Mouse (Mus musculus): ENCODE results near the gene Lama2. TPM values are rescaled to one million over a fixed set of nuclear protein-coding genes. Genes with fewer than 3 reads are reported as not detected.
A peak's percentile ranks its signal among the peaks of the same experiment; 100 is the strongest.

Lama2 gene
- total RNA-seq, 1 experiment from 2014 or later: 45.6 TPM

DNA sequence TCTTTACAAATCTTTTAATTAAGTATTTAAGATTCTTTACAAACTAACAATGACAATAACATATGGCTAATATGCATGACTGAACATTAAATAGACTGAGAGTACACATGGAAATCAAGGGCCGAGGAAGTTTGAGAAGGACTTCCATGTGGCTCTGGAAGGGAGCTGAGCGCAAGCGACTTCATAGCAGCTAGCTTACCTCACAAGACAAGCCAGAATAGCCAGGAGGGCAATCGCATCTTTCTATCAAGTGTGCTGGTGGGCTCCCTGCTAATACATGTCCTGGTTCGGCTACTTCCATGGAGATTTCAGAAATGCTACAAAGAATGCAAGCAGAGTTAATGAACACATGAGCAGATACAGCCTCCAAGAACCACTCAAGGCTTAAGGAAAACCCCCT is 435.4 kb downstream of the Lama2 start:
- no peak for DNase-seq

DNA sequence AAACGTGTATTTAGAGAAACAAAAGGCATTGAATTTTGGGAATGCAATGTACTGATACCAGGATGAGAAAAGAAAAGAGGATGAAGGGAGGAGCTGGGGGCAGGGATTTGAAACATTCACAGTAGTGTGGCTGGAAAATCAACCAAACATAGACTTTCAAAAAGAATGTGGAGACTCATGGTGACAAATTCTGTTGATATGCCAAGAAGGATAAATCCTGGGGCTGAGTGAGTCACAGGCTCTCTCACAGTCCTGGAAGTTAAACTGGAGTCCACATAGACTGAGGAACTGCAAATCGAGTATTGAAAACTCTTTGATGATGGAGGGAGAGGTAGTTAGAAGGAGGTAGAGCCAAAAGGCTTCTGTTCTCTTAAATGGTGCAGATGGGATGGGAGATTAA is 445.3 kb downstream of the Lama2 start:
- no peak for DNase-seq

- DNase-seq: no peak
Observed at GRCm38 (mm10) chr10:27164738-27165137, 454.8 kb downstream of the Lama2 start.

- peak; percentile 24 for DNase-seq
Observed at GRCm38 (mm10) chr10:27162364-27162763, 457.2 kb downstream of the Lama2 start.

GRCm38 (mm10) chr10:27150220-27150619 is 469.3 kb downstream of the Lama2 start:
- DNase-seq: no peak

- no peak for DNase-seq
Observed at GRCm38 (mm10) chr10:27140422-27140821, 479.1 kb downstream of the Lama2 start.

- DNase-seq: no peak
Observed at GRCm38 (mm10) chr10:27135768-27136167, 483.8 kb downstream of the Lama2 start.

DNA sequence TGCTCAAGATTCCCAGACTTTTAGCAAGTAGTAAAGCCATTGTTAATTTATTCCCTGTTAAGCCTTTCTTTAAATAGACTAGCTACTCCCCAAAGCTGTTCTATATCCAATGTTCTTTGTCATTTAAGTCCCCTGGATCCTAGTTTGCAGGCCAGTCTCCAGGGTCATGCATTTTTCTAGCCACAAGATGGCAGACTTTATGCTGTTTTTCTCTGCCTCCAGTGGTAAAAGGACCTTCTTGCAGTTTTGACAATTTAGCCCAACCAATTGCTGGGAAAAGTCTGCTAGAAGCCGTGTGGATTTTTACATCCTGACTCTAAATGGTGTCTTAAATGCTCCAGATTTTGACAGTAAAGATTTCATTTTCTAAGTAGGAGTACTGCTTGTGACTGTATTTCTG is 486.4 kb downstream of the Lama2 start:
- peak; percentile 48 for DNase-seq

DNA sequence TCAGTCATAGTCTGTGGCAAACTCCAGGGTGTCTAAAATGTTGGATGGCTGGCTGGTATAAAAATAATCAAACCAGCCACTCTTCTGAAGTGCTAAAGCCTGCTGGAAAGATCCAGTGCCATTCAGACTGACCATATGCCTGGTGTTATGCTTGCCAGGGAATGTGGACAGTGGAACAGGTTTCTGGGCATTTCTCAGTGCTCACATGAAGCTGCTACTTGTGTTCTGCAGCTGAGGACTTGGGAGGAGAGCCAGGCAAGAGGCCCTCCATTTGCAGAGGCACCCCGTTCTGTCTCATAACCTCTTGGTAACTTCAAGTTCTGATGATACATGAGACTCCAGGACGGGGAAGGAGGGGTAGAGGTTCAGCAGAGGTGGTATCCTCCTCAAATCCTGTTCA is 492.1 kb downstream of the Lama2 start:
- no peak for DNase-seq

DNA sequence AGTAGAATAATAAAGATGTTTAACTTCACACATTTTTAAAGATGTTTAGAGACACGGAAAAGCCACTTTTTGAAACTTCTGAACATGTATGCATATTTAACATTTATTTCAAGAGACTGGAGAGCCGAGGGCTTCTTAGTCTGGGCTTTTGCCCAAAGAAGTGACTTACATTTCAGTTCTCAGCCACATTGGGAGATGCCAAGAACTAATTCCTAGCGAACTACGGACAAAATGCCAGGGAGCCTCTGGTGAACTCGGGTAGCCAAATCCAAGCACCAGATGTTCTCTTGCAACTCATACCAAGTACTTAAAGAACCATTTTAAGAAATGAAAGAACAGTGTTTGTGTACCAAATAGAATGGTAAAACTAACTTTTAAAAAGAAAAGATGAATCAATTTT is 495.8 kb downstream of the Lama2 start:
- DNase-seq: no peak

- no peak for DNase-seq
Observed at GRCm38 (mm10) chr10:27117815-27118214, 501.7 kb downstream of the Lama2 start.

DNA sequence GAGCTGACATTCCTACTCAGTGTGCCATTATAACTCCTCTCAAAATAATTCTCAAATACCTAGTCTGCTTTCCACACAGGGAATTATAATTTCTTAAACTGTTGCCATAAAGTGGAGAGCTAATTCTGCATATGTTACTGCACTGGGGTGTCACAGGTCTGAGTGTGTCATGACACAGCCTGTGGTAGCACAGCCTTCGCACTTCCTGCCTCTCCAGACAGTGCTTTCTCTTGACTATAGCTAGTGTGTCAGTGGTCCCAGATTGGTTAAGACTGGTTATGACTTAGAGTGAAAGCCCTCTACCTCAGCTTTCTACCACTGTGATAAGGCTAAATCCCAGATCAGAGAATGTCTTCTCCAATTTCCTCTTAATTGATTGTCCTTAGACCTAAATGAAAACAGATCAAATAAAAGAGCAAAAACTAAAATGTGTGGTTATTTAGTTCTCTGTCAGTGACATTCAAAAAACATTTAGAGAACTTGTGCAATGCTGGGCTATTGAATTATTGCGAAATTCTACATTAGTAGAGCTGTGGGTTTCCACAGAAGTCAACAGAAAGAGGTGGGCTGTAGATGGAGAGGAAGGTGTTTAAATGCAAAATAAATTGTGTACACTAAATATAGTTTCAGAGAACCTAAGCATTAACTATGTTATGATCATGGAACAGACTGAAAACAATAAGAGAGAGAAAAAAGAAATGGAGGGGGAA is 502.5 kb downstream of the Lama2 start:
- DNase-seq: no peak

DNA sequence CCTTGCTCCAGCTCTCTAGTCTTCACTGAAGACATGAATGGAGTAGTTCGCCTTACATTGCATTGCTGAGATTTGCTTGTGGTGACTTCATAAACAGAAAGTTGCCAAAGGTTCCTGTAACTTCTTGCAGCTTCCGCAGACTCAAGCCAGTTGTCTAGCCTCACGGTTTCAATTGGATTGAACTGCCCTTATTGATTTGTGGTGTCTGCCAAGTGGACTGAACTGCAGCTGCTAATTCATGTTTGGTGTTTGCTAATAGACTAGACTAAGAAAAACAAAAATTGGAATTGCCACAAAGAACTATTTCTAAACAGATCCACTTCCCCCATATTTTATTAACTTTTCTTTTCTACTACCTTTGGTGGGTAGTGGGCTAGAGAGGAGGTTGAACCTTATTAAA is 505.4 kb downstream of the Lama2 start:
- DNase-seq: no peak

DNA sequence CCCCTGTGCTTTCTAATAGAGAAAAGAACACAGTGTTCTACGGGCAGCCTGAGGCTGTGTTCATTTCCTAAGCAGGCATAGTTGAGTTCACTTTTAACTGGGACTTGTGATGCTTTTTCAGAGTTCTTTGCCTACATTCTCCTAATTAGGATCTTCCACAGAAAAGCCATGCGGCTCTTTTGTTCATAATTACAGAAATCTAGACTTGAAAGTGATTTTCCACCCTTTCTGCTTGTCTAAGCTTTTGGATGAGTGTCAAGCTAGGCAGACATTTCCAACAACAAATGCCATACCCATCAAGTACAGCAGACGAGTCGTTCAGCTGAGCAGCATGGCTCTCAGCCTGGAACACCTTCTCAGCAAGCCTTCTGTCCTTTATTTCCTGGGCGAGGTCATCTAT is 515.7 kb downstream of the Lama2 start:
- DNase-seq: no peak

DNA sequence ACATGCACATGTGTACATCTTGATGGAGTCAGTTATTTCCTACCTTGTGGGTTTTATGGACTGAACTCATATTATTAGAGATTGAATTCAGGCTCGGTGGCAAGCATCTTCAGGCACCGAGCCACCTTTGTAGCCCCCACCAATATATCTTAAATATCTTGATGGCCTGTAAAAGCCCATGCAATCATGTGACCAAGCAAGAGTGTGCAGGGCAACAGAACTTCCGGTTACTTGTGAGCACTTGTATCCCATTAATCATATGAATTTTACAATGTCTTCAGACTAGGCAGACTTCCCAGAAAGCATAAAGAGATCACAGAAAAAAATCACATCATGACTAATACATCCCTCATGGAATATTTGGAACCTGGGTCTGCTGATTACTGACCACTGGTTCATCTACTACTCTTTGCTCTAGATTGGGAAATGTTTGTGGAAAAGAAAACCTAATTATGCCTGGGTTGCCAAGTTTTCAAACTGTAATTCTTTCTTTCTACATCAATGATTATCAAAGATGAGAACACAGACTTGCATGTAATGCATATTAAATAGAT is 517.7 kb downstream of the Lama2 start:
- no peak for DNase-seq

- no peak for DNase-seq
Observed at GRCm38 (mm10) chr10:27077113-27077512, 542.4 kb downstream of the Lama2 start.

DNA sequence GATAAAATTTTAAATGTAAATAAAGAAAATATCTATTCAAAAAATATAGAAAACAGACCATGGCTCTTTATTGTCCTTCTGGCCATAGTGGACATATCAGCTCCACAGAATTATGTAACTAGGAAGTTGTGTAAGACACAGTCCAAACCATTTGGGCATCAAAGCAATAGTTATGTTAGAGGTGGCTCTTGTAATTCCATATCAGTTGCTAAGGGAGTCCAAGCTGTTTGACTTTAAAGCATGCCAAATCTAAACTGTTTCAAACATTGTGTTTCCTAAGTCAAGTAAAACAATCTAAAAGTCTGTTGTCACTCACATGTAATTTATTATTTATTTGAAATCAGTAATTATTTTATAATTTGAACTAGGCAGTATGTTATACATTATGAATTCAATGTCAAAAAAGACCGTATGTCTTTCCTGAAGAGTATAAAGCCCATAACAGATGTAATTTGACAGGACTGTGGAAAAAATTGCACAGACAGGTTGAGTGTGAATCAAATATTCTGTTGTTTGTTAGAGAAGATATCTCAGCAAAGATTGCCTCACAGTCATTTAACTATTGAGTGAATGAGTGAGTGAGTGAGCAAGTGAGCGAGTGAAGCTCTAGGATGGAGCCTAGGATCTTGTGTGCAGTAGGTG is 550.6 kb downstream of the Lama2 start:
- DNase-seq: no peak

DNA sequence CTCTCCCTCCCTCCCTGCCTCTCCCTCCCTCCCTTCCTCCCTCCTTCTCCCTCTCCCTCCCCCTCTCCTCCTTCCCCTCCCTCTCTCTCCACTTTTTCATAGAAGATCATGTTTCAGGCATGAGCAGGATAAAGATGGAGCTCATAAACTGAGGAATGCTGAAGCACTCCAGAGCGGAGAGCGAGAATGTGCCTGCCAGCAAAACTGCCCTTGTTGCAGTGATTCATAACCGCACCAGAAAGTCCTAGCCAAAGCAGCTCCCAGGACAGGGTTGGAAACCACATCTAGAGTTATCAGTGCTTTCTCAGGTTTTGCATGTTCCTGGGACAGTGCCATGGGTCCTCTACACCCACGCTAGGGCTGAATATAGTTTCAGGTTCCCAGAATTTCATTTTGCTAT is 555.9 kb downstream of the Lama2 start:
- DNase-seq: peak; percentile 14

DNA sequence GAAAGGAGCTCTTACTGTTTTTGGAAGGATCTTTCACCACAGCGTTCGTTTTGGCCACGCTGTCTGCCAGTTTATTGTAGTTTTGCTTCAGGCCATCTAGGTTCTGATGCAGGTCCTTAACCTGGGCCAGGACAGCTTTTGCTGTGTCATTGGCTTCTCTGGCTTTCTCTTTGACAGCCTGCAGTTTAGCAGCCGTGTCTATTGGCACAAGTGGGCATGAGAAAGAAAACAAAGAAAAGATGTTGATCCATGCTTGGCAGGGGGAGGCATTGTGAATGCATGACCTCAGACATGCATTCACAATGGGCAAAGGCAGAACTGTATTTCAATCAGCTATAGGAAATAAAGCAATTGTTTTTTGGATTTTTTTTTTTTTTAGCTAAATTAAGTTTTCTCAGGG is 565.1 kb downstream of the Lama2 start:
- no peak for DNase-seq

DNA sequence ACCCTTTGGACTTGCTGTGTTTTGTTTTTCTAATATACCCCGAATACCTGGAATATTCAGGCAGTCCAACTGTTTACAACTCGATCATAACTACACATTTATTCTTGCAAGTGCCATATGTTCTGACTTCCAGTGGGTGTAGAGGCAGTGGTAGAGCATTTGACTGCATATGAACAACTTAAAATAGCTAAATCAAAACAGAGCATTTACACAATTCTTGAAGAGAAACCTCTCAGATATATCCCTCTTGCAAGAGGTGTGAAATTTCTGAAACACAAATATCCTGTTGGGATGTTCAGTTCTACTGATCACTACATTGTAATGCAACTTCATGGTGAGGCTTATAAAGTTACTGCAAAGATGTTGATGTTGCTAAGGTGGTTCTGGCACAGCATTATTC is 572.4 kb downstream of the Lama2 start:
- no peak for DNase-seq

DNA sequence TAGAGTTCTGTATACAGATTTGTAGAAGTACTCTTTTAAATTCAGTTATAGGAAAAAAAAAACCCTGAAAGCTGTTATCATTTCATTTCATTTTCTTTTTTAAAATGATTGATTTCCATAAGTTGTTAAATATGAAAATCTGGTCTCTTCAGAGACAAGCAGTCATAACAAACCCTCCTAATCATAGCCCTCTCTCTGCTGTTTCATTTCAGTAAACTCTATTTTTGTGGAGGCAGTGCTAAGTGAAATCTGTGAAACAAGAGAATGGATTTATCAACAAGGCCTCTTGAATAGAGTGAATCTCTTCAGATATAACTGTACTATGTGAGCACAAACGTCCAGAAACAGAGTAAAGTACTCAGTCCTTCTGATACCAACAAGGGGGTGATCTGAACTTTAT is 577.7 kb downstream of the Lama2 start:
- DNase-seq: no peak

DNA sequence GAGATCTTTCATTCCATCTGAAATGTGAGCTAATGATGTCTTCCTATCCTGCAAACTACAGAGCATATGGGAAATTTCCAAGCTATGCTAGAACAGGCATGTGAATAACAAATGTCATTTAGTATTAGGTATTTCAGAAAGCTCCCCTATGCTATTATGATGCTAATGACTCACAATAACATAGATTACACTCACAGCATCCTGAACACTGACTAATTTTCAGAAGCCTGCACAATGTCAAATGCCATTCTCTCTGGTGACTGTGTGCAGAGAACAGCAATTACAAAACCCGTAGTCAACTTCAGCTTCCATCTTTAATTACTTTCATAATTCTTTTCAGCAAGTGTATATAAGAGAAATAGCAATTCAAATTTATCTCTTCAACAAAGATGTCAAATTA is 596.9 kb downstream of the Lama2 start:
- DNase-seq: no peak

- no peak for DNase-seq
Observed at GRCm38 (mm10) chr10:27012804-27013365, 606.7 kb downstream of the Lama2 start.

DNA sequence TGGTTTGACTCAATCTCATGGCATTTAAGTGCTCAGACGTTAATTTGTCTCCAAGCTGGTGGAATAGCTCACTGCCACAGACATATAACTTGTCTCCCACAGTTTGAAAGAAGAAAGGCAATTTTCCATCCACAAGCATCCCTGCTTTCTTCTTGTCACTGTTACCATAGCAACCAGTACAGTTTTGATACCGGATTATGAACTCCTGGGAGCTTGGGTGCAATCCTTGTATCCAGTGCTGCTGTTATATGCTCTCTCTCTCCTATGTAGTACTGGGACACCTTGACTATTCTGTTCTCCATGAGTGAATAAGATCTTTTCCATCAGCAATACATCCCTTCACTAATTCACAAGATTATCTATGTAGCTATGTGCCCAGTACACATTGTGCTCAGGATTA is 612.2 kb downstream of the Lama2 start:
- no peak for DNase-seq

Measured in adrenal gland, postnatal 14 days (tissue).